Mouse (Mus musculus) kidney, postnatal 0 days (tissue): ENCODE results near the gene Zfp422. TPM values are rescaled to one million over a fixed set of nuclear protein-coding genes. Genes with fewer than 3 reads are reported as not detected.

Source experiments
- ATAC-seq: fragments of 200-750 bp; cut with Nextera tagmentation; replicated peaks from 2 replicates; pipeline ENCODE4 v1.8.0; 2017; ENCODE audit warnings: low read depth, moderate number of reproducible peaks, moderate TSS enrichment, moderate library complexity; ENCODE audit not compliant: low FRiP score
- DNase-seq: peaks from one replicate; pipeline ENCODE4 v3.0.0-alpha.2; 2016; ENCODE audit warnings: low spot score
- H3K27ac ChIP-seq: fragments of 300-500 bp; sonication (generic); 2 replicates; pipeline ENCODE4 v1.5.1; 2014; ENCODE audit warnings: mild to moderate bottlenecking
- H3K27me3 ChIP-seq: fragments of 300-500 bp; sonication (generic); 2 replicates; pipeline ENCODE4 v1.6.1; 2014; ENCODE audit warnings: low read length, mixed read lengths; ENCODE audit not compliant: insufficient read depth
- H3K36me3 ChIP-seq: fragments of 300-500 bp; sonication (generic); 2 replicates; pipeline ENCODE4 v1.6.1; 2014; ENCODE audit warnings: low read length, mixed read lengths; ENCODE audit not compliant: insufficient read depth
- H3K4me1 ChIP-seq: fragments of 300-500 bp; sonication (generic); replicated peaks from 2 replicates; pipeline ENCODE4 v1.6.1; 2014; ENCODE audit warnings: antibody characterized with exemption, low read length, mixed read lengths; ENCODE audit not compliant: insufficient read depth
- H3K4me2 ChIP-seq: fragments of 300-500 bp; sonication (generic); 2 replicates; pipeline ENCODE4 v1.6.1; 2014; ENCODE audit warnings: mild to moderate bottlenecking, low read length, moderate library complexity, mixed read lengths
- H3K4me3 ChIP-seq: fragments of 300-500 bp; sonication (generic); replicated peaks from 2 replicates; pipeline ENCODE4 v1.5.1; 2014; ENCODE audit warnings: low read depth, low read length
- H3K9ac ChIP-seq: fragments of 300-500 bp; sonication (generic); 2 replicates; pipeline ENCODE4 v1.6.1; 2014; ENCODE audit warnings: low read depth, low read length
- H3K9me3 ChIP-seq: fragments of 300-500 bp; sonication (generic); replicated peaks from 2 replicates; pipeline ENCODE4 v1.6.1; 2016; ENCODE audit warnings: low read length, inconsistent platforms, mixed read lengths
- CTCF ChIP-seq: IDR thresholded peaks from 2 replicates; pipeline ENCODE4 v1.5.1; 2016; ENCODE audit warnings: antibody characterized with exemption, low read depth, mild to moderate bottlenecking, moderate library complexity
- WGBS: fragments of 180-500 bp; shearing (Covaris S2); extraction: QIAGEN DNeasy Blood & Tissue Kit; methylation state at CpG from one replicate; pipeline ENCODE4 v1.1.7; 2014; 5-methylcytosine and 5-hydroxymethylcytosine counted together
- polyA plus RNA-seq: library from polyadenylated mRNA; unstranded; fragments of >200 nt; fragmentation: Nextera tagmentation; extraction: Ambion mirVana; gene quantifications from 2 replicates; pipeline ENCODE4 v1.2.1, GENCODE M21; 2015

Gene Zfp422
- polyA plus RNA-seq, 1 experiment from 2014 or later, result 142 TPM

GRCm38 (mm10) chr6:116671768-116672167, 43.0 kb upstream of the Zfp422 start:
- ATAC-seq (no peak), DNase-seq (no peak)
- Histone ChIP-seq H3K27me3 (0 out of 2 replicates have a peak, but pooled peaks cover 3% of the 10 kb centered on the region), H3K9me3 (no peaks in the 10 kb centered on the region), H3K4me1 (peaks cover 11% of the 10 kb centered on the region), H3K27ac (no peak overlapping the region), H3K36me3 (no peaks in the 10 kb centered on the region), H3K4me2 (no peak overlapping the region), H3K4me3 (no peak overlapping the region), H3K9ac (no peak overlapping the region)
- no peak for TF ChIP-seq CTCF
- WGBS, result 86% methylated on average over 4 of the region's 4 CpGs

DNA sequence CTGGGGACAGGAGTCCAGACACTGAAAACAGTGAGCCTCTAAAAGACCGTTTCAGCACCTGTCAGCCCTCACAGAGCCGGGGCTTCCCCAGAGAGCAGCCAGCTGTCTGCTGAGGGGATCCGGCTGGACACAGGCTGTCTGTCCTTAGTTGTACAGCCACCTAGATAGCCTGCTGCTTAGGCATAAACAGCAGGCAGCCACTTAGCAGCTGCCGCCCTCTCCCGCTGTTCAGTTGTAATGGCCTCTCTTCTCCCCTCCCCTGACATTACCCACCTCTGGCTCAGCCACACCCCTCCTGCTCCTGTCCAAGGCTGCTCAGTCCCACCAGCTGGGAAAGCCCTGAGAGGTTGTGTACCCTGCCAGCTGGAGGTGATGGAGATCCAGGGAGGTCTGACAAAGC, 42.2 kb upstream of the Zfp422 start:
- no peaks in the 10 kb centered on the region for H3K9me3 ChIP-seq
- WGBS, result 23% methylated on average over 5 of the region's 5 CpGs
- no peak overlapping the region for H3K4me2 ChIP-seq
- H3K27me3 ChIP-seq, result 0 out of 2 replicates have a peak, but pooled peaks cover 3% of the 10 kb centered on the region
- peak; percentile 18; the same call in 1 of the 2 replicates for TF ChIP-seq CTCF
- ATAC-seq (peak; percentile 14; the same call in 1 of the 2 replicates), DNase-seq (no peak)
- H3K9ac ChIP-seq, result no peak overlapping the region
- H3K27ac ChIP-seq, result no peak overlapping the region
- H3K4me3 ChIP-seq, result no peak overlapping the region
- peaks cover 11% of the 10 kb centered on the region for H3K4me1 ChIP-seq
- H3K36me3 ChIP-seq, result no peaks in the 10 kb centered on the region

- no peak overlapping the region for H3K27ac ChIP-seq
- H3K4me3 ChIP-seq, result no peak overlapping the region
- H3K9ac ChIP-seq, result 0 out of 2 replicates have a peak overlapping the region, but pooled peaks have one; percentile 31
- ATAC-seq (no peak), DNase-seq (no peak)
- H3K36me3 ChIP-seq, result no peaks in the 10 kb centered on the region
- no peak overlapping the region for H3K4me2 ChIP-seq
- WGBS, result 44% methylated on average over 6 of the region's 6 CpGs
- no peaks in the 10 kb centered on the region for H3K9me3 ChIP-seq
- TF ChIP-seq CTCF, result peak; percentile 37; the same call in 1 of the 2 replicates
- H3K27me3 ChIP-seq, result 0 out of 2 replicates have a peak, but pooled peaks cover 3% of the 10 kb centered on the region
- H3K4me1 ChIP-seq, result peaks cover 11% of the 10 kb centered on the region
Measured at GRCm38 (mm10) chr6:116670144-116670543, 41.3 kb upstream of the Zfp422 start.

DNA sequence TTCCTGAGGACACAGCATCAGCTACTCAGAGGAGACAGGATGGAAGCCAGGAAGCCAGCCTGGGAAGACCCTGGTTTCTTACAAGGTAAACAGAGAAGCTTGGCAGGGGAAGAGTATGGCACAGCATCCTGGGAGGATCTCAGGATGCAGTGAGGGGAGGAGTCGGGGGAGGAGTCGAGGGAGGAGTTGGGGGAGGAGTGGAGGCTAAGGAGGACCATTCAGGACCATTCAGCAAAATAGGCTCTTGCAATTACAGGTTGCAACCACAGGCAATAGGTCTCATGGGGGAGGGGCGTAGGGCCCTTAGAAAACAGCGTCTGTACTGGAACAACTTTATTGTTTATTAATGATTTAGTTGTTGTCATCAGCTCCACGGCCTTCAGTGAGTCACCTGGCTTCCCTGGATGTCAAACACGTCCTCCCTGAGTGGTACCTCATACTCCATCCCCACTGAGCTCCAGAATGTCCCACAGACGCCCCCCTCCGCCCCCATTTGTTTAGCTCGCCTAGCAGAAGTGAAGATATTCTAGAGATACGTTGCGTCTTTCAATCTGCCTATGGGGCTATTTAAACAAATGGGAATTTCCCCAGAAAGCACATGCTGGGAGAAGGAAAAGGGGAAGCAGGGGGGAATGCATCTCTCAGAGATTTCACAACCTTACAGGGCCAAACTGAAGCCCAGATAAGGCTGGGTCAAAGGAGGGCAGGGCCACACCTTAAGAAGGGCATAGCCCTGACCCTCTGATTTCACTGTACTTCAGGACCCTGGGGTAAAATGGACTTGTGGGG, 40.1 kb upstream of the Zfp422 start:
- no peaks in the 10 kb centered on the region for H3K9me3 ChIP-seq
- 50% methylated on average over 11 of the region's 11 CpGs for WGBS

DNA sequence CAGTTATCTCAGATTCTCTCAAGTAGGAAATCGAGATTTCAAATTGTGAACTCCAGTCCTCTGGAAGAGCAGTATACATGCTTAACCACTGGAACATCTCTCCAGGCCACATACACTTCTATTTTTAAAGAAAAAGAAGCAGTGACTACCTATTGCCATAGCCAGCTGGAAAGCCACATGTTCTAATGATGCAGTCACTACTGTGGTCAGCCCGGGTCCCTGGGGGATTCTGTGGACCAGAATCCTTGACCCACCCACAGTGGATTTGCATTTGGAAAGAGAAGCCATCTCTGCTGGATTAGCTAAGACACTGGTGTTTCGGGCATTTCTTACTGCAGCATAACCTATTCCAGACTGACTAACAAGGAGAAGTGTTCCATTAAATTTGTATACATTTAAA, 38.6 kb upstream of the Zfp422 start:
- Histone ChIP-seq H3K27me3 (0 out of 2 replicates have a peak, but pooled peaks cover 3% of the 10 kb centered on the region), H3K4me1 (peaks cover 7% of the 10 kb centered on the region; the same call in 1 of the 2 replicates), H3K9ac (no peak overlapping the region), H3K9me3 (no peaks in the 10 kb centered on the region), H3K36me3 (no peaks in the 10 kb centered on the region), H3K4me2 (no peak overlapping the region), H3K27ac (no peak overlapping the region), H3K4me3 (no peak overlapping the region)
- DNase-seq (no peak), ATAC-seq (no peak)
- WGBS, result 87% methylated on average over 3 of the region's 3 CpGs
- TF ChIP-seq CTCF, result no peak

More for the DNA sequence above, 40.1 kb upstream of the Zfp422 start:
- Histone ChIP-seq H3K9ac (no peak overlapping the region), H3K36me3 (no peaks in the 10 kb centered on the region), H3K4me3 (no peak overlapping the region), H3K4me2 (no peak overlapping the region), H3K4me1 (peaks cover 9% of the 10 kb centered on the region), H3K27me3 (0 out of 2 replicates have a peak, but pooled peaks cover 3% of the 10 kb centered on the region), H3K27ac (no peak overlapping the region)
- DNase-seq, result no peak
- ATAC-seq, result no peak
- TF ChIP-seq CTCF, result no peak

DNA sequence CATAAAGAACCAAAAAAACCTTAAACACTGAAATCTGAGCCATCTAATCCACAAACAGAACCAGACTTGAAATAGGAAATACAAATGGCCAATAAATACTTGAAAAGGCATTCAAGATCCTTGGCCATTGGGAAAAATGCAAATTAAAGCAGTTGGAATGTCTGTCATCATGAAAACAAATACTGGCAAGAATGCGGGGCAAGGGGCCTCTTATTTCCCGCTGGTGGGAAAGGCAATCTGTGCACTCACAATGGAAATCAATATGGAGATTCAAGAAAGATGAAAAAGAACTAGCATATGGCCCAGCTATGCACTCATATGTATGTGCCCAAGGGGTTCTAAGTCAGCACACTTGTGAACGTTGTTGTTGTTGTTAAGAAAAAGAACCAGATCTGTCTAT, 38.1 kb upstream of the Zfp422 start:
- Histone ChIP-seq H3K9me3 (no peaks in the 10 kb centered on the region), H3K36me3 (no peaks in the 10 kb centered on the region), H3K9ac (no peak overlapping the region), H3K4me3 (no peak overlapping the region), H3K4me1 (peaks cover 7% of the 10 kb centered on the region; the same call in 1 of the 2 replicates), H3K4me2 (no peak overlapping the region), H3K27ac (no peak overlapping the region), H3K27me3 (0 out of 2 replicates have a peak, but pooled peaks cover 3% of the 10 kb centered on the region)
- no peak for DNase-seq
- 77% methylated on average over 3 of the region's 3 CpGs for WGBS
- no peak for TF ChIP-seq CTCF
- ATAC-seq, result no peak
